Mouse (Mus musculus) adrenal gland, adult (tissue): ENCODE data around the gene Nlgn2.

ENCODE experiments used
- DNase-seq, 2 experiments: peaks; one replicate each; pipeline ENCODE4 v3.0.0; 2022 to 2023; ENCODE audit warnings: low spot score in 1 of 2; ENCODE audit not compliant: inconsistent age in 2 of 2

Gene Nlgn2

GRCm38 (mm10) chr11:69833554-69833953 is 4.0 kb downstream of the Nlgn2 start:
- DNase-seq: no peak

- no peak for DNase-seq
These were observed 8.8 kb downstream of the Nlgn2 start for GRCm38 (mm10) chr11:69828832-69829231.

- no peak for DNase-seq
These were observed 14.1 kb downstream of the Nlgn2 start for GRCm38 (mm10) chr11:69823456-69823855.

GRCm38 (mm10) chr11:69822080-69822479 is 15.5 kb downstream of the Nlgn2 start, which contains the start of gene Spem1:
Spem1 (minus strand) TSS chr11:69822180.
- no peak for DNase-seq

- DNase-seq: no peak
These were observed 18.7 kb downstream of the Nlgn2 start for GRCm38 (mm10) chr11:69818871-69819270.

GRCm38 (mm10) chr11:69818365-69818764 is 19.2 kb downstream of the Nlgn2 start, which contains the start of gene Spem2:
Spem2 (minus strand) TSS chr11:69818465.
- DNase-seq: no peak

GRCm38 (mm10) chr11:69816520-69816919 is 21.1 kb downstream of the Nlgn2 start:
- no peak for DNase-seq

GRCm38 (mm10) chr11:69815155-69815554 is 22.4 kb downstream of the Nlgn2 start, which contains the start of gene Gm39566:
Gm39566 (minus strand) TSS chr11:69815298.
- no peak for DNase-seq

GRCm38 (mm10) chr11:69810280-69810679 is 27.3 kb downstream of the Nlgn2 start:
- DNase-seq: no peak

- DNase-seq: no peak
These were observed 29.9 kb downstream of the Nlgn2 start for GRCm38 (mm10) chr11:69807641-69808040.

GRCm38 (mm10) chr11:69806378-69806777 is 31.2 kb downstream of the Nlgn2 start:
- no peak for DNase-seq

GRCm38 (mm10) chr11:69804972-69805909 is 32.3 kb downstream of the Nlgn2 start, which contains the start of gene Tmem102:
Tmem102 (minus strand) TSS chr11:69805624.
- no peak for DNase-seq

- DNase-seq: peak; percentile 63 to 68
These were observed 33.0 kb downstream of the Nlgn2 start for GRCm38 (mm10) chr11:69804652-69804940.

GRCm38 (mm10) chr11:69803786-69804651 is 33.6 kb downstream of the Nlgn2 start:
- DNase-seq: peak; percentile 89 to 93

- no peak for DNase-seq
These were observed 34.3 kb downstream of the Nlgn2 start for GRCm38 (mm10) chr11:69803328-69803727.

GRCm38 (mm10) chr11:69802648-69803105 is 34.9 kb downstream of the Nlgn2 start:
- DNase-seq: peak; percentile 93 to 96

GRCm38 (mm10) chr11:69801379-69801977 is 36.1 kb downstream of the Nlgn2 start, which contains the start of gene Fgf11:
Fgf11 (minus strand) TSS chr11:69801857.
- peak in 1 of 2 experiments; percentile 50 for DNase-seq

- DNase-seq: peak; percentile 77 to 78
These were observed 37.0 kb downstream of the Nlgn2 start for GRCm38 (mm10) chr11:69800392-69801197.

GRCm38 (mm10) chr11:69800138-69800391 is 37.5 kb downstream of the Nlgn2 start:
- DNase-seq: peak; percentile 61 to 62

- DNase-seq: peak; percentile 50 to 66
These were observed 38.0 kb downstream of the Nlgn2 start for GRCm38 (mm10) chr11:69799394-69800137.
